Mouse (Mus musculus) lung, postnatal 0 days (tissue): Measurements from ENCODE around the gene Spink4.

Experiments used
- CTCF ChIP-seq: IDR thresholded peaks from 2 replicates; pipeline ENCODE4 v1.5.1; 2016; ENCODE audit warnings: antibody characterized with exemption, mild to moderate bottlenecking
- EP300 ChIP-seq: IDR thresholded peaks from 2 replicates; pipeline ENCODE4 v1.6.1; 2016; ENCODE audit warnings: antibody characterized with exemption, mild to moderate bottlenecking, control low read depth

DNA sequence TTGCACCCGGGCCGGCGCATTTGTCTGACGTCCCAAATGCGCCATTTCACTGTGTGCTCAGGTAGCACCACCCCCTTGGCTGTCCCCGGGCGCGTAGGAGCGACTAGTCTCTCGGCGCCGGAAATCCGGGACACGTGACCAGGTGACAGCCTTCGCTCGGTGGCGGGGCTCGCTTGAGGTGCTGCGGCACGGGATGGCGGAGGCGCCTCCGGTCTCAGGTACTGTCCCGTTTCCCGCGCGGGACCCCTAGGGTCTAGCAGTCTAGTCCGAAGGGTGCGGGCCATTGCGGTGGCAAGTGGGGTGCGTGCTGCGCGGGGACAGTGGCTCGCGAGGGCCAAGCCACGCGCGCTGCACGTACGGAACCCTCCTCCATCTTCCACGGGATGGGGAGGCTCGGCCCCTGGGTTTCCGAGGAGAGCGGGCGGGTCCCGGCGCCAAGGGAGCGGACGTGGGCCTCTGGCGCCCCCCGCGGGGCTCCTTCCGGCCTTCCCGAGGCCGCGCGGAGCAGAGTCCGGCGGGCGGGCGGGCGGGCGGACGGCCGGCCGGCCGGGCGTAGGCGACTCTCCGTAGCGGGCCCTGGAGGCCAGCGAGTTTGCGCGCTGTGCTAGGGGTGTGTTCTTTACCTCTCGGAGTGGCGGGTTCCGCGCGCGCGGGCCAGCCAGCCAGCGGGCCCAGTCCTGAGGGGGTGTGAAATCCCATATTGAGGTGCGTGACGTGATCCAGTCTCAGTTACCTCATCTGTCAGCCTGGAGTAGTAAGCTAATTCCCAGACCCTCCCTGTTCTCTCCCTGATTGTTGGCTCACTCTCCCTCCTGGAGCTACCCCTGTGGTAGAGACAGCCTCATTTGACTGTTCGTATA is 51.2 kb downstream of the Spink4 start, which contains the start of gene Nfx1:
- TF ChIP-seq CTCF = peak; percentile 1
- TF ChIP-seq EP300 = peak; percentile 37; the same call in 1 of the 2 replicates
